Mouse (Mus musculus) layer of hippocampus, adult 9-11 months (tissue): Measurements from ENCODE around the gene Ifit2.
"Not testable (repeated sequence)": the region's sequence is repeated elsewhere in the genome, so short reads cannot be mapped to it uniquely, and the experiment has no call there.

ENCODE experiments used
- DNase-seq: peaks from one replicate; pipeline ENCODE4 v3.0.0; 2022

The Ifit2 gene

GRCm38 (mm10) chr19:34599250-34599649 lies 48.8 kb downstream of the Ifit2 start:
- not testable (repeated sequence) for DNase-seq

GRCm38 (mm10) chr19:34601888-34602287 lies 51.4 kb downstream of the Ifit2 start, which contains the start of gene Ifit1bl1:
Gene Ifit1bl1, minus strand, starts transcription at chr19:34601956.
- DNase-seq = not testable (repeated sequence)

- DNase-seq = no peak
Observed at GRCm38 (mm10) chr19:34605472-34605871, 55.0 kb downstream of the Ifit2 start.

GRCm38 (mm10) chr19:34607237-34608051 lies 57.0 kb downstream of the Ifit2 start, which contains the start of gene Ifit3b:
Gene Ifit3b, plus strand, starts transcription at chr19:34607970.
- DNase-seq = not testable (repeated sequence)

- not testable (repeated sequence) for DNase-seq
Observed at GRCm38 (mm10) chr19:34610118-34610517, 59.6 kb downstream of the Ifit2 start.

- DNase-seq = not testable (repeated sequence)
Observed at GRCm38 (mm10) chr19:34612243-34613001, 61.9 kb downstream of the Ifit2 start.

GRCm38 (mm10) chr19:34620871-34621270 lies 70.4 kb downstream of the Ifit2 start:
- no peak for DNase-seq

GRCm38 (mm10) chr19:34623781-34624180 lies 73.3 kb downstream of the Ifit2 start:
- DNase-seq = no peak

GRCm38 (mm10) chr19:34624663-34625062 lies 74.2 kb downstream of the Ifit2 start:
- no peak for DNase-seq
